Mouse (Mus musculus) hindbrain, embryonic 13.5 days (tissue): ENCODE measurements at regions not wholly inside any gene's neighbourhood (a gene's known extent, or its start where the extent isn't known, plus 50 kb on each side); places are given as distances from the start of the nearest gene placed in this dataset.

ENCODE experiments used
- ATAC-seq: fragments of 200-750 bp; cut with Nextera tagmentation; 2 replicates; pipeline ENCODE4 v1.8.0; 2017; ENCODE audit warnings: moderate TSS enrichment; ENCODE audit not compliant: low FRiP score
- H3K27ac ChIP-seq: fragments of 300-500 bp; sonication (generic); 2 replicates; pipeline ENCODE4 v1.5.1; 2015; ENCODE audit warnings: inconsistent platforms, mild to moderate bottlenecking, moderate library complexity
- H3K27me3 ChIP-seq: fragments of 300-500 bp; sonication (generic); 2 replicates; pipeline ENCODE4 v1.6.1; 2015; ENCODE audit warnings: mild to moderate bottlenecking, inconsistent platforms
- H3K36me3 ChIP-seq: fragments of 300-500 bp; sonication (generic); 2 replicates; pipeline ENCODE4 v1.6.1; 2015; ENCODE audit warnings: mild to moderate bottlenecking, inconsistent platforms
- H3K4me1 ChIP-seq: fragments of 300-500 bp; sonication (generic); replicated peaks from 2 replicates; pipeline ENCODE4 v1.6.1; 2015; ENCODE audit warnings: inconsistent platforms
- H3K4me2 ChIP-seq: fragments of 300-500 bp; sonication (generic); 2 replicates; pipeline ENCODE4 v1.6.1; 2015; ENCODE audit warnings: inconsistent platforms, mild to moderate bottlenecking, moderate library complexity
- H3K4me3 ChIP-seq: fragments of 300-500 bp; sonication (generic); 2 replicates; pipeline ENCODE4 v1.5.1; 2015; ENCODE audit warnings: mild to moderate bottlenecking, inconsistent platforms
- H3K9ac ChIP-seq: fragments of 300-500 bp; sonication (generic); 2 replicates; pipeline ENCODE4 v1.6.1; 2015; ENCODE audit warnings: mild to moderate bottlenecking, inconsistent platforms
- H3K9me3 ChIP-seq: fragments of 300-500 bp; sonication (generic); 2 replicates; pipeline ENCODE4 v1.6.1; 2016; ENCODE audit warnings: inconsistent platforms
- WGBS: fragments of 180-500 bp; shearing (Covaris S2); methylation state at CpG from one replicate; pipeline ENCODE4 v1.1.7; 2015; 5-methylcytosine and 5-hydroxymethylcytosine counted together

GRCm38 (mm10) chr12:15702137-15702536 is 114.6 kb downstream of the Trib2 start:
- Histone ChIP-seq H3K27ac (no peak overlapping the region), H3K4me2 (no peak overlapping the region), H3K4me3 (no peak overlapping the region), H3K4me1 (0 out of 2 replicates have a peak, but pooled peaks cover 6% of the 10 kb centered on the region), H3K9me3 (no peaks in the 10 kb centered on the region), H3K36me3 (no peaks in the 10 kb centered on the region), H3K9ac (no peak overlapping the region), H3K27me3 (no peaks in the 10 kb centered on the region)
- ATAC-seq: no peak
- WGBS: 96% methylated on average over 1 of the region's 1 CpGs

- Histone ChIP-seq H3K9me3 (no peaks in the 10 kb centered on the region), H3K27me3 (no peaks in the 10 kb centered on the region), H3K4me3 (no peak overlapping the region), H3K27ac (no peak overlapping the region), H3K9ac (no peak overlapping the region), H3K36me3 (no peaks in the 10 kb centered on the region), H3K4me2 (no peak overlapping the region), H3K4me1 (0 out of 2 replicates have a peak, but pooled peaks cover 2% of the 10 kb centered on the region)
- no peak for ATAC-seq
- WGBS: 59% methylated on average over 4 of the region's 4 CpGs
Measured at GRCm38 (mm10) chr12:15698829-15699228, 117.9 kb downstream of the Trib2 start.

DNA sequence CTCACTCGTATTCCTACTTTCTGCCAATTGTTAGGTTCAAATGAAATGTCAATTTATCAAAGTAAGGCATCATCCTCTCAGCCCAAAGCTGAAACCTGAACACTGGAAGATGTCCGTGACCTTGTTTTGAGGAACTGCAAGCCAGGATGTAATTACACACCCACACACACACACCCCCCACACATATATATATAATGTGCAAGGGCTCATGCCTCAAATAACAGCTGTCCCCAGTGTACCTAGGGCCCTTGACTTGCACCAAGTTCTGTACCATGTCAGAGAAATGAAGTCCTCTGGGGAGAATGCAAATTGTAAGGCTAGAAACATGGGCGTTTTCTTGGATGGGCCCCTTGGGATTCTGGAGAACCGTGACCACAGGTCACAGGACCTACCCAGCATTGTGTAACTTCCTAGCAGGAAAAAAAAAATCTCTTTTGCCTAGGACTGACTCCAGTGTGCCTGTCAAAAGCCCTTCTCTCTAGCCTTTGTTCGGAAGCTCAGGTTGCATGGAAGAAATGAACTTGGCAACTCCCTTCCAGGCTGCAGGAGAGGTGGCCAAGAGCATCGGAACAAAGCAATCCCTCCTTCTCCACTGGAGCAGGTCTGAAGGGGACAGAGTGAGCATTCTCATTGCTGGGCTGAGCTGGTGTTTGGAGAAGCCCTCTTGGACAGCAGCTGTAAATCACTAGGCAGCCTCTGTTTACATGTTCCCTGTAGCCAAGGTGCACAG is 118.5 kb downstream of the Trib2 start:
- Histone ChIP-seq H3K4me3 (no peak overlapping the region), H3K9me3 (no peaks in the 10 kb centered on the region), H3K4me1 (0 out of 2 replicates have a peak, but pooled peaks cover 2% of the 10 kb centered on the region), H3K4me2 (no peak overlapping the region), H3K36me3 (no peaks in the 10 kb centered on the region), H3K27ac (no peak overlapping the region), H3K27me3 (no peaks in the 10 kb centered on the region), H3K9ac (no peak overlapping the region)
- WGBS: 76% methylated on average over 6 of the region's 6 CpGs
- ATAC-seq: no peak

DNA sequence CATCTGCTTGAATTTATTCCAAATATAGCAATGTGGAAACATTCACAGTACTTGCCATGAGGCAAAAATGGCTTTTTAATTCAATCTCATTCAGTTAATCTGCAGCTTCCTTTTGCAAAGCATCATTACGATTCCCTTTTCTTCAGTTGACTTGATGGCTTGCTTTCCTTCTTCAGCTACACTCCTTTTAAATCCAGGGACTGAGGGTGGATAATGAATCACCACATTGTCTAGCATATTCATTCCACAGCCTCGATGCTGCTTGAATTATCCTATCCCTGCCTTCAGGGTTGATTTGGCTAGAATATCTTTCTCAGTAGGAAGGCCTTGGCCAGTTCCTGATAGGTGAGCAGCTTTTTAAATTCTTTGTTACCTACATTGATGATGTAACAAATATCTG is 128.4 kb downstream of the Trib2 start:
- H3K9ac ChIP-seq: no peak overlapping the region
- ATAC-seq: no peak
- no peak overlapping the region for H3K4me2 ChIP-seq
- H3K27ac ChIP-seq: no peak overlapping the region
- H3K4me1 ChIP-seq: no peaks in the 10 kb centered on the region
- H3K4me3 ChIP-seq: no peak overlapping the region
- H3K9me3 ChIP-seq: no peaks in the 10 kb centered on the region
- WGBS: 85% methylated on average over 2 of the region's 2 CpGs
- no peaks in the 10 kb centered on the region for H3K27me3 ChIP-seq
- no peaks in the 10 kb centered on the region for H3K36me3 ChIP-seq

DNA sequence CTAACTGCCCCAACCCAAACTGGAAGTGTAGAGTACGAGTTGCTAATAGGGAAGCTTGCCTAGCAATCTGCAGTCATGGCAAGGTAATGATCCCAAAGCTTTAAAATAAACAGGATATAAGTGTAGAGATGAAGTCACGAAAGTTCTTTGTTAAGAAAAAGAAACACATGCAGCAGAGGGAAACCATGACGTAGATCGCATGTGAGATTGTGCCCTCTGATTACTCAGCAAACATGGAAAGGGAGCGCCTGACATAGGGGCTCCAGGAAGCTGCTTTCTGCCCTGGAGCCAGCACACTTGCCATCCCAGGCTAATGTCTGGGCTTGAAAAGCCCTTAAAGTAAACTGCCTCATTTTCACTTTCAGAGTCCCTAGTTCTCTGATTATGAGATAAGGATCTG is 132.4 kb downstream of the Trib2 start:
- ATAC-seq: no peak
- no peaks in the 10 kb centered on the region for H3K4me1 ChIP-seq

DNA sequence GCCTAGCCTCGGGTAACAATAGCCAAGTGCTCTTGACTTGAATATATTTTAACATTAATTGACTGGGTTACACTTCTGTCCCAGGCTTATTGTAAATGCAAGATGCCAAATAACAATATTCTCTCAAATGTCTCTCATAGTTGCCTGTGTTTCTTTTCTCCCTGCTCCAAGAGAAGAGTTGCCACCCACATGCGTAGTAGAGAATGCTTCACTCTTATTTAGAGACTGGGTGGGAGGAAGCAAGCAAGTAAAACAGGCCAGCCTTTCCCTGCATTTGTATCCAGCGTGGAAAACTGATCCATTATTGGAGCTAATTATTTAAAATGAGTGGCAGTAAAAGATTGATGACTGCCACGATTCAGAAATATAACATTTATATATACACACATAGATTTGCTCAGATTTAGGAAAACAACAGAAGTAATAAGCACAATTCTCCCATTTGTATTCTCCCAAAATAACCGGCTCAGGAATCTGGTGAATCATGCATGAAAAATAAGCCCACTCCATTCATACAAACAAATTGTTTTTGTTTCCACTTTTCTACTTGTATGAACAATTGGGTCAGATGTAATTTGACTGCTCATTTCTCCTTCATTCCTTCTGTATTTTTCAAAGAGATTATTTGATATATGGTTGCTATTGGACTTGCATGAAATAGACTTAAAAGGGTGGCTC is 134.9 kb downstream of the Trib2 start:
- Histone ChIP-seq H3K9ac (no peak overlapping the region), H3K4me2 (no peak overlapping the region), H3K4me3 (no peak overlapping the region), H3K27ac (no peak overlapping the region), H3K4me1 (no peaks in the 10 kb centered on the region), H3K9me3 (no peaks in the 10 kb centered on the region), H3K27me3 (no peaks in the 10 kb centered on the region), H3K36me3 (no peaks in the 10 kb centered on the region)
- no peak for ATAC-seq
- WGBS: 76% methylated on average over 5 of the region's 5 CpGs

More for the DNA sequence above, 132.4 kb downstream of the Trib2 start:
- no peak overlapping the region for H3K4me3 ChIP-seq
- H3K27ac ChIP-seq: no peak overlapping the region
- H3K9ac ChIP-seq: no peak overlapping the region
- H3K27me3 ChIP-seq: no peaks in the 10 kb centered on the region
- H3K4me2 ChIP-seq: no peak overlapping the region
- WGBS: 89% methylated on average over 5 of the region's 5 CpGs
- no peaks in the 10 kb centered on the region for H3K36me3 ChIP-seq
- no peaks in the 10 kb centered on the region for H3K9me3 ChIP-seq

GRCm38 (mm10) chr12:15676127-15676526 is 140.6 kb downstream of the Trib2 start:
- H3K9ac ChIP-seq: no peak overlapping the region
- H3K4me2 ChIP-seq: no peak overlapping the region
- H3K36me3 ChIP-seq: no peaks in the 10 kb centered on the region
- H3K4me3 ChIP-seq: no peak overlapping the region
- no peaks in the 10 kb centered on the region for H3K9me3 ChIP-seq
- no peaks in the 10 kb centered on the region for H3K27me3 ChIP-seq
- H3K27ac ChIP-seq: no peak overlapping the region
- 83% methylated on average over 3 of the region's 3 CpGs for WGBS
- no peak for ATAC-seq
- H3K4me1 ChIP-seq: no peaks in the 10 kb centered on the region

- H3K4me2 ChIP-seq: no peak overlapping the region
- H3K9ac ChIP-seq: no peak overlapping the region
- WGBS: 85% methylated on average over 2 of the region's 2 CpGs
- no peaks in the 10 kb centered on the region for H3K36me3 ChIP-seq
- H3K27me3 ChIP-seq: no peaks in the 10 kb centered on the region
- H3K9me3 ChIP-seq: no peaks in the 10 kb centered on the region
- no peak for ATAC-seq
- no peak overlapping the region for H3K4me3 ChIP-seq
- no peaks in the 10 kb centered on the region for H3K4me1 ChIP-seq
- no peak overlapping the region for H3K27ac ChIP-seq
Measured at GRCm38 (mm10) chr12:15659755-15660154, 157.0 kb downstream of the Trib2 start.

DNA sequence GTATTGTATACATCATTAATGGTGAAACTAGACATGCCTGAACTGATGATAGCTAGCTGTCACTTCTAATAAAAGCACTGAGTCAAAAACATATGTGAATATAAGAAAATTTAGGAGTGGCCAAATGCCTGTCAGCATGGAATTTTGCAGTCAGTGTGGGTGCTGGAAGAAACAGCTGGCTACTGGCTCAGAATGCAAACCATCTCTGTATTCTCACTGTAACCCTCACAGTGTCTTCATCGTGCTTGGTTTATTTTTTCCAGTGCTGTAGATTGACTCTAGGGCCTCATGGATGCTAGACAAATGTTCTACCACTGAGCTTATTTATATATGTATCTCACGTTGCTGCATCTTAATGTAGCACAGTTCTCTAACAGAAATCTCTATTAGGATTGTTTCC is 157.4 kb downstream of the Trib2 start:
- Histone ChIP-seq H3K36me3 (no peaks in the 10 kb centered on the region), H3K4me2 (no peak overlapping the region), H3K9ac (no peak overlapping the region), H3K27me3 (no peaks in the 10 kb centered on the region), H3K27ac (no peak overlapping the region), H3K4me1 (no peaks in the 10 kb centered on the region), H3K4me3 (no peak overlapping the region), H3K9me3 (no peaks in the 10 kb centered on the region)
- no peak for ATAC-seq
- 69% methylated on average over 2 of the region's 2 CpGs for WGBS

GRCm38 (mm10) chr12:15657748-15658251 is 158.9 kb downstream of the Trib2 start:
- Histone ChIP-seq H3K27me3 (no peaks in the 10 kb centered on the region), H3K4me3 (no peak overlapping the region), H3K36me3 (no peaks in the 10 kb centered on the region), H3K4me2 (no peak overlapping the region), H3K9me3 (no peaks in the 10 kb centered on the region), H3K9ac (no peak overlapping the region), H3K4me1 (0 out of 2 replicates have a peak, but pooled peaks cover 5% of the 10 kb centered on the region), H3K27ac (no peak overlapping the region)
- WGBS: 83% methylated on average over 3 of the region's 3 CpGs
- no peak for ATAC-seq

DNA sequence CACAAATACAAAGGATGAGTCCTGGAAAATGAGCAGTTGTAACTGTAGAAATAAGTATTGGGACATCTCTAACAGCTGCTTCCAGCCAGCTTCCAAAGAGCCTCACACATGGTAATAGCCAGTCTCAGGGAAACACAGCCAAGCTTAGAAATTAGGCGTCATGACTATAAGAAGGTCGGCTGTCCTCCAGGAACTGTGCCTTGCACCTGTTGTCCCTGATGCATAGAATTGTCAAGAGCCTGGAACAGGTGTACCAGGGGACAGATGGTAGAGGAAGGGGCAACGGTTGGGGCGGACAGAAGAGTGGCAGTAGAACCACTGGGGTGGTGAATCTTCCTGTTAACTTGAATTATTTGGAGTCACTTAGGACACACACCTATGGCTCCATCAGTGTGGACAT is 162.1 kb downstream of the Trib2 start:
- no peak overlapping the region for H3K4me3 ChIP-seq
- H3K27ac ChIP-seq: no peak overlapping the region
- H3K9me3 ChIP-seq: no peaks in the 10 kb centered on the region
- no peaks in the 10 kb centered on the region for H3K27me3 ChIP-seq
- ATAC-seq: no peak
- no peak overlapping the region for H3K4me2 ChIP-seq
- H3K36me3 ChIP-seq: no peaks in the 10 kb centered on the region
- H3K4me1 ChIP-seq: 0 out of 2 replicates have a peak, but pooled peaks cover 5% of the 10 kb centered on the region
- 95% methylated on average over 4 of the region's 4 CpGs for WGBS
- no peak overlapping the region for H3K9ac ChIP-seq

DNA sequence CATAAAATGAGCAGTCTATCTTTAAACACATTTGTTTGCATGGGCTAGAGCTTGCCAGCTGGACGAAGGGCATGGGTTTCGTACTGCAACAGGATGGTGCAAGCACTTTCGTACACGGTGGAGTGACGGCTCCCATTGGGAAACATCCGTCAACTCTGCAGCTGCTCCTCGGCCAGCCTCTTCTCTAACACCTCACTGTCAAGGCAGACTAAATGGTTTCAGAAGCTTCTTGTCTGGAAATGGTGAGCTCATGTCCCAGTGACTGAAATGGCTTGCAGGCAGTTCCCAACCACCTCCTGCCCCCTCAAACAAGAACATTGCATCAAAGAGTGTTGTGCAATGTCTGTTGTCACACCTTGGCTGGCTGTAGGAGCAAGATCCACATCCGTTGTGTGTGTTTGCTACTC is 163.4 kb downstream of the Trib2 start:
- WGBS: 62% methylated on average over 8 of the region's 8 CpGs
- no peak overlapping the region for H3K27ac ChIP-seq
- 0 out of 2 replicates have a peak, but pooled peaks cover 5% of the 10 kb centered on the region for H3K4me1 ChIP-seq
- no peak overlapping the region for H3K4me3 ChIP-seq
- ATAC-seq: no peak
- H3K9me3 ChIP-seq: no peaks in the 10 kb centered on the region
- H3K36me3 ChIP-seq: no peaks in the 10 kb centered on the region
- no peak overlapping the region for H3K9ac ChIP-seq
- no peak overlapping the region for H3K4me2 ChIP-seq
- H3K27me3 ChIP-seq: no peaks in the 10 kb centered on the region

- no peak overlapping the region for H3K4me2 ChIP-seq
- ATAC-seq: no peak
- H3K4me1 ChIP-seq: 0 out of 2 replicates have a peak, but pooled peaks cover 5% of the 10 kb centered on the region
- no peaks in the 10 kb centered on the region for H3K9me3 ChIP-seq
- no peak overlapping the region for H3K4me3 ChIP-seq
- H3K36me3 ChIP-seq: no peaks in the 10 kb centered on the region
- no peaks in the 10 kb centered on the region for H3K27me3 ChIP-seq
- no peak overlapping the region for H3K9ac ChIP-seq
- 92% methylated on average over 2 of the region's 2 CpGs for WGBS
- H3K27ac ChIP-seq: no peak overlapping the region
Measured at GRCm38 (mm10) chr12:15651293-15651692, 165.4 kb downstream of the Trib2 start.
